Mouse (Mus musculus) limb, embryonic 13.5 days (tissue): ENCODE results near the gene Rad9b. TPM values are rescaled to one million over a fixed set of nuclear protein-coding genes. Genes with fewer than 3 reads are reported as not detected.

ENCODE experiments used
- ATAC-seq: fragments of 200-750 bp; cut with Nextera tagmentation; 2 replicates; pipeline ENCODE4 v1.8.0; 2017; ENCODE audit warnings: low read depth, moderate number of reproducible peaks, moderate TSS enrichment; ENCODE audit not compliant: low FRiP score
- H3K27ac ChIP-seq: fragments of 300-500 bp; sonication (generic); 2 replicates; pipeline ENCODE4 v1.5.1; 2015; ENCODE audit warnings: inconsistent platforms, mild to moderate bottlenecking, moderate library complexity
- H3K27me3 ChIP-seq: fragments of 300-500 bp; sonication (generic); 2 replicates; pipeline ENCODE4 v1.6.1; 2015; ENCODE audit warnings: mild to moderate bottlenecking, inconsistent platforms
- H3K36me3 ChIP-seq: fragments of 300-500 bp; sonication (generic); 2 replicates; pipeline ENCODE4 v1.6.1; 2015; ENCODE audit warnings: inconsistent platforms, mild to moderate bottlenecking, moderate library complexity
- H3K4me1 ChIP-seq: fragments of 300-500 bp; sonication (generic); 2 replicates; pipeline ENCODE4 v1.6.1; 2015; ENCODE audit warnings: inconsistent platforms
- H3K4me2 ChIP-seq: fragments of 300-500 bp; sonication (generic); replicated peaks from 2 replicates; pipeline ENCODE4 v1.6.1; 2015; ENCODE audit warnings: inconsistent platforms, mild to moderate bottlenecking, moderate library complexity
- H3K4me3 ChIP-seq: fragments of 300-500 bp; sonication (generic); 2 replicates; pipeline ENCODE4 v1.5.1; 2015; ENCODE audit warnings: moderate library complexity, mild to moderate bottlenecking, inconsistent platforms
- H3K9ac ChIP-seq: fragments of 300-500 bp; sonication (generic); 2 replicates; pipeline ENCODE4 v1.6.1; 2015; ENCODE audit warnings: mild to moderate bottlenecking, inconsistent platforms
- H3K9me3 ChIP-seq: fragments of 300-500 bp; sonication (generic); 2 replicates; pipeline ENCODE4 v1.6.1; 2016; ENCODE audit warnings: inconsistent platforms
- WGBS: fragments of 180-500 bp; shearing (Covaris S2); methylation state at CpG from one replicate; pipeline ENCODE4 v1.1.7; 2015; 5-methylcytosine and 5-hydroxymethylcytosine counted together
- polyA plus RNA-seq: library from polyadenylated mRNA; unstranded; fragments of >200 nt; fragmentation: Nextera tagmentation; extraction: Ambion mirVana; gene quantifications from 2 replicates; pipeline ENCODE4 v1.2.1, GENCODE M21; 2015

Rad9b gene
- polyA plus RNA-seq, 1 experiment from 2014 or later, result 17.1 TPM

- Histone ChIP-seq H3K4me2 (no peak overlapping the region), H3K36me3 (peaks cover 22% of the 10 kb centered on the region; the same call in 1 of the 2 replicates), H3K9ac (no peak overlapping the region), H3K4me3 (no peak overlapping the region), H3K27me3 (no peaks in the 10 kb centered on the region), H3K27ac (no peak overlapping the region), H3K9me3 (0 out of 2 replicates have a peak, but pooled peaks cover 3% of the 10 kb centered on the region), H3K4me1 (peaks cover 17% of the 10 kb centered on the region)
- no peak for ATAC-seq
- 87% methylated on average over 4 of the region's 4 CpGs for WGBS
These were observed 67.0 kb downstream of the Rad9b start for GRCm38 (mm10) chr5:122287026-122287425.

- Histone ChIP-seq H3K36me3 (peaks cover 22% of the 10 kb centered on the region; the same call in 1 of the 2 replicates), H3K9ac (no peak overlapping the region), H3K27ac (no peak overlapping the region), H3K4me3 (0 out of 2 replicates have a peak overlapping the region, but pooled peaks have one; percentile 96), H3K4me1 (peaks cover 16% of the 10 kb centered on the region), H3K27me3 (no peaks in the 10 kb centered on the region), H3K9me3 (0 out of 2 replicates have a peak, but pooled peaks cover 3% of the 10 kb centered on the region), H3K4me2 (peak overlapping the region; percentile 100)
- 88% methylated on average over 10 of the region's 10 CpGs for WGBS
- ATAC-seq, result no peak
These were observed 67.8 kb downstream of the Rad9b start for GRCm38 (mm10) chr5:122286191-122286590.

GRCm38 (mm10) chr5:122285767-122286150, 68.3 kb downstream of the Rad9b start:
- 53% methylated on average over 7 of the region's 7 CpGs for WGBS
- H3K36me3 ChIP-seq, result peaks cover 22% of the 10 kb centered on the region; the same call in 1 of the 2 replicates
- peak overlapping the region; percentile 88 for H3K9ac ChIP-seq
- H3K4me1 ChIP-seq, result peaks cover 20% of the 10 kb centered on the region
- no peak overlapping the region for H3K27ac ChIP-seq
- peak overlapping the region; percentile 100 for H3K4me2 ChIP-seq
- peak overlapping the region; percentile 96 for H3K4me3 ChIP-seq
- 0 out of 2 replicates have a peak, but pooled peaks cover 3% of the 10 kb centered on the region for H3K9me3 ChIP-seq
- ATAC-seq, result no peak
- no peaks in the 10 kb centered on the region for H3K27me3 ChIP-seq

DNA sequence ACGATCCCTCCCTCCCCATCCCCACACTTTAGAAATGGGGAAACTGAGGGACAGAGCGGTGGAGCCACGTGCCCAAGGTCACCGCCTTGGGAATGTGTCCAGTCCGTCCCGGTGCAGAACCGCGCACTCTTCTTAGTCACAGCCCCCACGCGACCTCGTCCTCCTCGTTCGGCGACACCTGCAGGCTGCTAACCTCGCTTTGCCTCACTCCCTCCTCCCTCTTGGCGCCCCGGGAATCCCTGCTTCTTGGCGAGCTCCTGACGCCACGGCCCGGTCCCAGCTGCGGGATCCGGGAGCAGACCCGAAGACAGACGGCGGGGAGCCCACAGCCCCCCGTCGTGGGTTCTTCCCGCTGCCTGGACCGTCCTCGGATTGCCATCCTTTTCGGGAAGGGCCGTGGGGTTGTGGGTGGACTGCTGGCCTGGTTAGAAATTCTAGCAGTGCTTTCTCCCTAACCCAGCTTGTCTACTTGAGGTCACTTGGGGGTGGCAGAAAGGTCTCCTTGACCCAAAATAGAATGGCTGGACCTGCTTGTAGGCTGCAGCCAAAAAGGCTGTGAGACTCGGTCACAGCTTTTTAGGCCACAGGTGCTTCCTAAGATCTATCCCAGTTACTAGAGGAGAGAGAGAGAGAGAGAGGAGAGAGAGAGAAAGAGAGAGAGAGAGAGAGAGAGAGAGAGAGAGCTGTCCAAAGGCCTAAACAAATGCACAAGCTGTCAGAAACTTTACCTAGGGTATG, 68.8 kb downstream of the Rad9b start:
- Histone ChIP-seq H3K9ac (peak overlapping the region; percentile 88), H3K9me3 (0 out of 2 replicates have a peak, but pooled peaks cover 3% of the 10 kb centered on the region), H3K4me2 (peak overlapping the region; percentile 100), H3K36me3 (peaks cover 22% of the 10 kb centered on the region; the same call in 1 of the 2 replicates), H3K27ac (no peak overlapping the region), H3K4me1 (peaks cover 26% of the 10 kb centered on the region), H3K4me3 (peak overlapping the region; percentile 96), H3K27me3 (0 out of 2 replicates have a peak, but pooled peaks cover 2% of the 10 kb centered on the region)
- WGBS, result under 1% methylated on average over 34 of the region's 34 CpGs
- no peak for ATAC-seq

DNA sequence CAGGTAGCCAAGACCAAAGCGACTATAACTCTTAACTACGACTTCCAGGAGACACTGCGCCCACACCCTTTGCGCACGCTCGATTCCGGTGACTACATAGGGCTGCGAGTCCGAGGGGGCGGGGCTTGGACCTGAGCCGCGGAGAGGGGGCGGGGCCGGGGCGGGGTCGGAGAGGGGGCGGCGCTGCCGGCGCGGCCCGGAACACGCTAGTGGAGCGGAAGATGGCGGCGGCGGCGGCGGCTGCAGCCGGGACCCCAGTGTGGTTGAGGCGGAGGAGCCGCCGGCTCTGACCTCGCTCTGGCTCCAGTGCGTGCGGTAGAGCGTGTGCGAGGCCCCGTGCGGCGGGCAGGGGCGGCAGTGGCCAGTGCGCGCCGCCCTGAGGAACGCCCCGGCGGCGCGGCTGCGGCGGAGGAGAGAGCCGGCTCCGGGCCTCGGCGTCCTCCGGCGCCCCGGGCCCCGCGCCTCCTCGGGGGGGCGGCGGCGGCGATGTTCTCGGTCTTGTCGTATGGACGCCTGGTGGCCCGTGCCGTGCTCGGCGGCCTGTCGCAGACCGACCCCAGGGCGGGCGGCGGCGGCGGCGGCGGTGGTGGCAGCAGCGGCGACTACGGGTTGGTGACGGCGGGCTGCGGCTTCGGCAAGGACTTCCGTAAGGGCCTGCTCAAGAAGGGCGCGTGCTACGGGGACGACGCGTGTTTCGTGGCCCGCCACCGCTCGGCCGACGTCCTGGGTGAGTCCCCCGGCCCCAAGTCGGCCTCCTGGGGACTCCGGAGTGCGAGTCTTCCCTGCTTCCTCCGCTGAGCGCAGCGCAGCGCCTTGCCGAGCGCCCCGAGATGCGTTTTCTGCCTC, 69.6 kb downstream of the Rad9b start, which contains the start of gene Pptc7:
TSS of gene Pptc7 (plus strand) at position 183 of the 846 bp plus-strand sequence.
- peak within 1 kb of the TSS; percentile 88 for H3K9ac ChIP-seq
- H3K36me3 ChIP-seq, result peaks cover 16% of the 10 kb centered on the region; the same call in 1 of the 2 replicates
- peak within 1 kb of the TSS; percentile 58; the same call in 1 of the 2 replicates for H3K27ac ChIP-seq
- H3K27me3 ChIP-seq, result 0 out of 2 replicates have a peak, but pooled peaks cover 2% of the 10 kb centered on the region
- peak; percentile 93 for ATAC-seq
- no peaks in the 10 kb centered on the region for H3K9me3 ChIP-seq
- H3K4me2 ChIP-seq, result peak within 1 kb of the TSS; percentile 100
- under 1% methylated on average over 75 of the region's 114 CpGs for WGBS
- peaks cover 28% of the 10 kb centered on the region for H3K4me1 ChIP-seq
- H3K4me3 ChIP-seq, result peak within 1 kb of the TSS; percentile 96

DNA sequence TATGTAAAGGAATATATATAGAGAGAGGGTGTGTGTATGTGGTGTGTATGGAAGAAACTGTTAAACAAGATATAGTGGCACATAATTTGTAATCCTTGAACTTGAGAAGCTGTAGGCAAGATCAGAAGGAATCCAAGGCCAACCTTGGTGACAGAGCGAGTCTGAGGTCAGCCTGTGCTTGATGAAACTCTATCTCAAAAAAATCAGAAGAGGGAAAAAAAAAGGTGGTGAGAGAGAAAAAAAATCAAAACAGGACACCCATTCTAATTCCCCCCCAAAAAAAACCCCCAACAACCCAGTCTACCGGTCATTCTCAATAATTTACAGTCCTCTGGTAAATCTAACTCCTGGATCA, 70.2 kb downstream of the Rad9b start:
- no peak for ATAC-seq
- no peaks in the 10 kb centered on the region for H3K9me3 ChIP-seq
- peaks cover 28% of the 10 kb centered on the region for H3K4me1 ChIP-seq
- 0 out of 2 replicates have a peak, but pooled peaks cover 2% of the 10 kb centered on the region for H3K27me3 ChIP-seq
- no peak overlapping the region for H3K27ac ChIP-seq
- peak overlapping the region; percentile 96 for H3K4me3 ChIP-seq
- WGBS, result 27% methylated on average over 2 of the region's 2 CpGs
- peak overlapping the region; percentile 38 for H3K4me2 ChIP-seq
- no peak overlapping the region for H3K9ac ChIP-seq
- peaks cover 16% of the 10 kb centered on the region; the same call in 1 of the 2 replicates for H3K36me3 ChIP-seq

DNA sequence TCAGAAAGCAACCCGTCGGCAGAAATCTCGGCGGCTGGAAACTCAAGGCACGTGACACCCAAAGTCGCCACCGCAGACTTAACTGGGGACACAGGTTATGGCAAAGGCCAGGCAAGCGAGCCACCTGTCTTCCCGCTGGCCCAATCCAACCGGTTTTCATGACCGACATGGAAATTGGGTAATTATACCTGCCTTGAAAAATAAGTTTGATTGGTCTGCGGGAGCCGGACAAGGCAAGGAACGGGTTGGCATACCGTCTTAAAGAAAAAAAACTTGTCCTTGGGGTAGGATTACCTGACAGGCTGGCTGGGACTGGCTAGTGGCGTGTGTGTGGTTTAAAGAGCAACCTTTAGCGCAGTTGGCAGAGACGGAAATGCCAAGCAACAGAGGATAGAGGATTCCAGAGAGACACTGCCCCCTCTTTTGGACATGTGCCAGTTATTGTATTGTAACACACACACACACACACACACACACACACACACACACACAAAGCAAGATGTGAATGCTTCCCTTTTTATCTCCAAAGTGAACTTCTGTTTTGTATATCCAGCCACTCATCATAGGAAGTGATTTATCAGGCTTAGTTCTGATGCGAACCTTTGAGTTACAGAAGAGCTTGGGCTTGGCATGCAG, 73.1 kb downstream of the Rad9b start:
- WGBS, result 27% methylated on average over 19 of the region's 19 CpGs
- peaks cover 24% of the 10 kb centered on the region for H3K4me1 ChIP-seq
- no peak for ATAC-seq
- 0 out of 2 replicates have a peak overlapping the region, but pooled peaks have one; percentile 3 for H3K4me3 ChIP-seq
- no peaks in the 10 kb centered on the region for H3K36me3 ChIP-seq
- 0 out of 2 replicates have a peak, but pooled peaks cover 2% of the 10 kb centered on the region for H3K27me3 ChIP-seq
- H3K27ac ChIP-seq, result no peak overlapping the region
- no peak overlapping the region for H3K9ac ChIP-seq
- H3K9me3 ChIP-seq, result no peaks in the 10 kb centered on the region
- H3K4me2 ChIP-seq, result peak overlapping the region; percentile 47

DNA sequence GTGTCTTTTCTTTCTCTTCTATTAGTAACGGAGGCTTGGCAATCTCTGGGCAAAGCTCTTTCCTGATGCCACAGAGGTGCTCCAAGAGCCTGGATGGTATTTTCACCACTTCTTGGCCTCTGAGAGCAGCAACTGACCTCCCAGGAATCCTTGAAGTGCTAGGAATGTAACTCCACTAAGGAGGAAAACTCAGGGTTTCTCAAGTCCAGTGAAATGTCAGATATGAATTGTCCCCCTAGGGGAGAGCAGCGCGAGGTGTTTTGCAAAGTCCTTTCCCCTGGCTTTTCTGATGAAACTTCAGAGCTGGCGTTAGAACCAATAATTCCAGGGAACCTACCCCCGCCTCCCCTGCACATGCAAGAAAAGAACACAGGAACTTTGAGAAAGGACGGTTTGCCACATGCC, 73.6 kb downstream of the Rad9b start:
- H3K36me3 ChIP-seq, result no peaks in the 10 kb centered on the region
- H3K4me2 ChIP-seq, result peak overlapping the region; percentile 47
- no peak for ATAC-seq
- no peaks in the 10 kb centered on the region for H3K9me3 ChIP-seq
- H3K27me3 ChIP-seq, result 0 out of 2 replicates have a peak, but pooled peaks cover 2% of the 10 kb centered on the region
- H3K27ac ChIP-seq, result no peak overlapping the region
- H3K4me1 ChIP-seq, result peaks cover 19% of the 10 kb centered on the region
- 38% methylated on average over 6 of the region's 6 CpGs for WGBS
- H3K4me3 ChIP-seq, result 0 out of 2 replicates have a peak overlapping the region, but pooled peaks have one; percentile 3
- H3K9ac ChIP-seq, result no peak overlapping the region

- no peak overlapping the region for H3K27ac ChIP-seq
- no peak for ATAC-seq
- no peaks in the 10 kb centered on the region for H3K36me3 ChIP-seq
- no peaks in the 10 kb centered on the region for H3K9me3 ChIP-seq
- no peak overlapping the region for H3K9ac ChIP-seq
- 76% methylated on average over 12 of the region's 12 CpGs for WGBS
- H3K27me3 ChIP-seq, result 0 out of 2 replicates have a peak, but pooled peaks cover 2% of the 10 kb centered on the region
- peaks cover 14% of the 10 kb centered on the region for H3K4me1 ChIP-seq
- H3K4me2 ChIP-seq, result no peak overlapping the region
- no peak overlapping the region for H3K4me3 ChIP-seq
These were observed 74.1 kb downstream of the Rad9b start for GRCm38 (mm10) chr5:122279799-122280421.

DNA sequence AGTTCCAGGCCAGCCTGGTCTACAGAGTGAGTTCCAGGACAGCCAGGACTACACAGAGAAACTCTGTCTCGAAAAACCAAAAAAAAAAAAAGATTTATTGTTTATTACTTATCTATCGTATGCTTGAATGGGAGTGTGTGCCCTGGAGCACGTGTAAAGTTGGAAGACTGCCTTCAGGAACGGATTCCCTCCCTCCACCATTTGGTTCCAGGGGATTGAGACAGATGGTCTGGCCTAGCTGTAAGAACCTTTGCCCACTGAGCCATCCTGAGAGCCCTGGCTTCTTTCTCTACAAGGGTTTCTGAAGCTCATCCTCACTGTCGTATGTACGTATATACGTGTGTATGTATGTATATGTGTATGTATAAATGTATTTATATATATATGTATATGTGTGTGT, 75.1 kb downstream of the Rad9b start:
- Histone ChIP-seq H3K27me3 (0 out of 2 replicates have a peak, but pooled peaks cover 2% of the 10 kb centered on the region), H3K4me2 (no peak overlapping the region), H3K4me3 (no peak overlapping the region), H3K27ac (no peak overlapping the region), H3K9me3 (no peaks in the 10 kb centered on the region), H3K9ac (no peak overlapping the region), H3K36me3 (no peaks in the 10 kb centered on the region), H3K4me1 (peaks cover 14% of the 10 kb centered on the region)
- ATAC-seq, result no peak
- 73% methylated on average over 7 of the region's 7 CpGs for WGBS

DNA sequence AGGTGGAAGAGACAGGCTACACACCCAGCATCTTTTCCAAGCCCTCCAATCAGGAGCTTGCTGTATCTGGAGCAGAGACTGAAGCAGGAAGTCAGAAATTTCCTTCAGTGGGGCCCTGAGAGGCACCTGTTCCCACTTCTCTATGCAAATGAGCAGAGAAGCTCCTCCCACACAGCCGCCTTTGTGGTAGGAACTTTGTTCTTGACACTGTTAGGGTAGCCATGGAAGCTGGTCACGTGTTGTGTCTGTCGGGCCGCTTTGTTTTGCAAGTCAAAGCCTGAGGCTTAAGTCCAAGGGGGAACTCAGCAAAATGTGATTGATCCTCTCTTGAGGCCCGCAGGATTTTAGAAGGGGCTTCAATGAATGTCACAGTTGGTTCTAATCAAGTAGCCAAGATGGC, 79.2 kb downstream of the Rad9b start:
- no peak overlapping the region for H3K4me3 ChIP-seq
- no peaks in the 10 kb centered on the region for H3K4me1 ChIP-seq
- H3K9me3 ChIP-seq, result no peaks in the 10 kb centered on the region
- no peaks in the 10 kb centered on the region for H3K36me3 ChIP-seq
- H3K9ac ChIP-seq, result no peak overlapping the region
- no peak overlapping the region for H3K27ac ChIP-seq
- H3K4me2 ChIP-seq, result no peak overlapping the region
- 34% methylated on average over 5 of the region's 5 CpGs for WGBS
- H3K27me3 ChIP-seq, result no peaks in the 10 kb centered on the region
- ATAC-seq, result no peak
